Mouse (Mus musculus): Measurements from ENCODE around the gene Pde10a. TPM values are rescaled to one million over a fixed set of nuclear protein-coding genes. Genes with fewer than 3 reads are reported as not detected.

The Pde10a gene
- polyA plus RNA-seq, 1 experiment from 2014 or later: 6.2 TPM

DNA sequence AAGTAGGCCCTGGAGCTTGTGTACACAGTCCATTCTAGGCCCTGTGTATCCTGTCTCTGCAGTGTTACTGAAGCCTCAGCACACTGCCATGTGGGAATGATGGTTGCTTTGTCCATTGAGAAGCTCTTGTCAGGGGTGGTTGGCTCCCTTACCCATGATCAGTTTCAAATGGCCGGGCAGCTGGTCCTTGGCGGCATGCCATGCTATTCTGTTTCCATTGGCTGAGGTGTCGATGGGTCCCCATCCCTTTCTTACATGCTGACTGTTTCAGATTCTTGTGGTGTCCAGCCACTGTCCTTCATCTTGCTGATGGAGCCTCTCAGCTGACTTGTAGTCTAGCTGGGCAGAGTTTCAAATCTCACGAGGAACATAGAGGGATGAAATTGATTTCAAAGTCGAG is 305.8 kb downstream of the Pde10a start:
- H3K36me3 ChIP-seq: no peaks in the 10 kb centered on the region
- no peak overlapping the region for H3K9ac ChIP-seq
- no peaks in the 10 kb centered on the region for H3K27me3 ChIP-seq
- H3K9me3 ChIP-seq: no peaks in the 10 kb centered on the region
- H3K4me2 ChIP-seq: no peak overlapping the region
- no peak overlapping the region for H3K27ac ChIP-seq
- no peak for ATAC-seq (ENCODE audit: insufficient number of reproducible peaks, insufficient read depth, low FRiP score, low TSS enrichment, low read depth)
- H3K4me1 ChIP-seq: no peaks in the 10 kb centered on the region
- WGBS: 88% methylated on average over 5 of the region's 5 CpGs
- no peak overlapping the region for H3K4me3 ChIP-seq

DNA sequence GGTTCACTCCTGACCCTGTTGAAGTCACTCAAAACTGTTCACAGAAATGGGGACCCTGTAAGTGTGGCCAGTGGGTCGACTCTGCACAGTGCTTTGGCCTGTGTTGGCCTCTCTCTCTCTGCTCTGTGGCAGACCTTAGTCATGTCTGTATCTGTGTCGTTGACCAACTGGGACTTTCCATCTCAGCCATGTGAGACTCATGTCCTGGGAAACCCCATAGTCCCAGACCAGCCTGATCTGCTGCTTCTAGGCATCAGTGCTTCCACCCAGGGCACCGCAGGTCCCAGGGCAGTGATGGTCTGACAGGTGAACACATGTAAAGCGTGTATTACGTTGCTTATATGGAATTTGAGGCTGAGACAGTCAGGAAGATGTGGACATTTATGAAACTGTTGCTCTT is 311.1 kb downstream of the Pde10a start:
- Histone ChIP-seq H3K36me3 (no peaks in the 10 kb centered on the region), H3K9ac (no peak overlapping the region), H3K27ac (no peak overlapping the region), H3K4me1 (no peaks in the 10 kb centered on the region), H3K27me3 (no peaks in the 10 kb centered on the region), H3K4me3 (no peak overlapping the region), H3K9me3 (no peaks in the 10 kb centered on the region), H3K4me2 (no peak overlapping the region)
- 88% methylated on average over 5 of the region's 5 CpGs for WGBS
- ATAC-seq (ENCODE audit: insufficient number of reproducible peaks, insufficient read depth, low FRiP score, low TSS enrichment, low read depth): no peak

DNA sequence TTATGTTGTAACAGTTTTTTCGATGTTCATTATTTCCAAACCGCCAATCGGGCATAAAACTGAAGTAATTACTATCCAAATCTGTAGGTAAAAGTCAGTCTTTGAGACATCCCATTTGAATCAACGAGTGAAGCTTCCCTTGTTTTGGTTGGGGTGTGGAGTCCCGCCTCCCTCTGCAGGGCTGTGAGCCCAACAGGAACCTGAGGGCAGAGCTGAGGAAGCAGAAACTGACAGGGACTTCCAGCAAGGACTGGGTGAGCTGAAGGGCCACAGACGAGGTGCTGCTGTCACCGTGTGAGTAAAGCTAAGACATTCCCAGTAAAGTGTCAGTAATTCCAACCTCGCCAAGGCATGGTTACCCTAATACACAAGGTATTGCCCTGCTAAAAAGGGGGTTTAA is 313.1 kb downstream of the Pde10a start:
- H3K4me3 ChIP-seq: no peak overlapping the region
- no peaks in the 10 kb centered on the region for H3K27me3 ChIP-seq
- H3K36me3 ChIP-seq: no peaks in the 10 kb centered on the region
- ATAC-seq (ENCODE audit: insufficient number of reproducible peaks, insufficient read depth, low FRiP score, low TSS enrichment, low read depth): no peak
- no peak overlapping the region for H3K9ac ChIP-seq
- no peak overlapping the region for H3K4me2 ChIP-seq
- no peaks in the 10 kb centered on the region for H3K9me3 ChIP-seq
- no peak overlapping the region for H3K27ac ChIP-seq
- 50% methylated on average over 8 of the region's 8 CpGs for WGBS
- peaks cover 4% of the 10 kb centered on the region for H3K4me1 ChIP-seq

DNA sequence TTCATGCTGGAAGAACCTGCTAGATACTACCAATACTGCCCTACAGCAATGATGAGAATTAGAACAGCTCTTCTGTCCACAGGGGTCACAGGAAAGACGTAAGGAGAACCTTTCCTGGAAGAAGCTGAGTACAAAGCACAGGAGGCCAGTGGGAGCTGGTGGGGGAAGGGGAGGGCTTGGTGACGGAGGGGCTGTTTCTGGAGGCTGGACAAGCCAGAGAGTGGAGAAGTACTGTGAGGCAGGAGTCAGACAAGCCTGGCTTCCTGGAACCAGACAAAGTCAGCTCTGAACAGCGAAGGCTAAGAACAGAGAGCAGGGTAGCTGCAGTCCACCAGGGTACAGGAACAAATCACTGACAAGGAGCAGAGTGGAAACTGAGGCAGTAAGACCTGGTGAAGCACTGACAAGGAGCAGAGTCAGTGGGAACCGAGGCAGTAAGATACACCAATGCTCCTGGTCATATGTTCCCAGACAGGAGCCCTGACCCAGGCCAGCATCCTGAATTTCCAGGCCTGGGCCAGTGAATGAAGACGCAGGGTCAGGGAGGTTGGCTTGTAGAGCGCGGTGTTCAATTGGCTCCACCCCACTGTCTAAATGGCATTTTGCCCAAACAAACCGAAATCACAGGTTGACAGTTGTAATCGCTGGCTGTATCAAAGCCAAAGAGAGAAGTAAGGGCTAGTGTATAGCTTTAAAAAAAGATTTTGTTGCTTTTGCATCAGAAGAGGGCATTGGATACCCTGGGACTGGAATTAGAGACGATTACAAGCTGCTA is 314.3 kb downstream of the Pde10a start:
- H3K36me3 ChIP-seq: no peaks in the 10 kb centered on the region
- H3K27me3 ChIP-seq: no peaks in the 10 kb centered on the region
- 63% methylated on average over 10 of the region's 10 CpGs for WGBS
- H3K4me1 ChIP-seq: peaks cover 4% of the 10 kb centered on the region
- no peak overlapping the region for H3K27ac ChIP-seq
- no peak overlapping the region for H3K4me3 ChIP-seq
- H3K4me2 ChIP-seq: no peak overlapping the region
- no peaks in the 10 kb centered on the region for H3K9me3 ChIP-seq
- ATAC-seq (ENCODE audit: insufficient number of reproducible peaks, insufficient read depth, low FRiP score, low TSS enrichment, low read depth): no peak
- H3K9ac ChIP-seq: no peak overlapping the region

DNA sequence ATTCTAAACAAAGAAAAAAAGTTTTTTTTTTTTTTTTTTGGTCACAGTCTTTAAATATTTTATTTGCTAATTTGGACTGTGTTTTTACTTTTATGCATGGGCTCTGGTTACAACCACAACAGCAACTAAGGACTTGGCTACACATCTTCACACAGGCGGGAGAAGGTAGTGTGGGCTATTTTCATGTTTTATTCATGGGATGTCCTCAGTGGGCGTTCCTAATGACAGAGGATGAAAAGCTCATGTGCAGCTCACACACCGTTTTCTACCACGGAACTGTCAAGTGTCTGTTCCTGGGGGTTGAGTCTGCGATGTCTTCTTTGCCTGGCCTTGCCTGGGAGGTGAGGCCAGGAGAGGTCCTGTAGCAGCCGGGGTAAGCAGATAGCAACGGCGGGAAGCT is 315.9 kb downstream of the Pde10a start:
- 74% methylated on average over 8 of the region's 8 CpGs for WGBS
- H3K4me3 ChIP-seq: no peak overlapping the region
- no peak for ATAC-seq (ENCODE audit: insufficient number of reproducible peaks, insufficient read depth, low FRiP score, low TSS enrichment, low read depth)

DNA sequence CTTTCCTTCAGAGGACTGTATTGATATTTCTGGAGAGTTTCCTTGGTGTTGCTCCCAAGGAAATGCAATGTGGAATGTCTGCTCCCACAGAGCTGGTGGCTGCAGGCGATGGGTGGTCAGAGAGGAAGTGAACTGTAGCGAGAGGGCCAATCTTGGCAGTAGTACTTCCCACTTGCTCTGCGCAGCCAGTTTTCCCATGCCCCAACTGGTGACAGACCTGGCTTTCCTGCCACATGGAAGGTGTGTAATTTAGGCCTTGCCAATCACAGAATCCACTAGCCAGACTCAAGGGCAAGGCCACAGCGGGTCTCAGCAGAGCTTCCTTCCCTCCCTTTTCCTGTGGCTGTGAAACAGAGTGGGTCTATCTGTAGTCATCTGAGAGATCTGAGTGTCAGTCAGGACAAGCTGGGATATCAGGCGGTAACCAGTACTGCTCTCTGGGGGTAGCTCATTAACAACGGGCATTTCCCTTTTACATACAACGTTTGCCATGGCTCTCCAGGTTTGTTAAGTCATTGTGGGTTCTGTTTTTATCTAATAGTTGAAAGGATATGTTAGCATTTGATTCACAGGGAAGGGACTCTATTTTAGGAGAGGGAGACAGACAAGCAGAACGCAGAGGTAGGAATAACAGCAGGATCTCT is 316.8 kb downstream of the Pde10a start:
- Histone ChIP-seq H3K36me3 (no peaks in the 10 kb centered on the region), H3K4me2 (no peak overlapping the region), H3K27ac (no peak overlapping the region), H3K9ac (no peak overlapping the region), H3K27me3 (no peaks in the 10 kb centered on the region), H3K4me3 (no peak overlapping the region), H3K9me3 (no peaks in the 10 kb centered on the region), H3K4me1 (peaks cover 4% of the 10 kb centered on the region)
- WGBS: 66% methylated on average over 8 of the region's 8 CpGs
- no peak for ATAC-seq (ENCODE audit: insufficient number of reproducible peaks, insufficient read depth, low FRiP score, low TSS enrichment, low read depth)

More for the DNA sequence above, 315.9 kb downstream of the Pde10a start:
- no peaks in the 10 kb centered on the region for H3K36me3 ChIP-seq
- H3K9ac ChIP-seq: no peak overlapping the region
- no peaks in the 10 kb centered on the region for H3K9me3 ChIP-seq
- no peak overlapping the region for H3K27ac ChIP-seq
- no peak overlapping the region for H3K4me2 ChIP-seq
- H3K27me3 ChIP-seq: no peaks in the 10 kb centered on the region
- peaks cover 4% of the 10 kb centered on the region for H3K4me1 ChIP-seq

DNA sequence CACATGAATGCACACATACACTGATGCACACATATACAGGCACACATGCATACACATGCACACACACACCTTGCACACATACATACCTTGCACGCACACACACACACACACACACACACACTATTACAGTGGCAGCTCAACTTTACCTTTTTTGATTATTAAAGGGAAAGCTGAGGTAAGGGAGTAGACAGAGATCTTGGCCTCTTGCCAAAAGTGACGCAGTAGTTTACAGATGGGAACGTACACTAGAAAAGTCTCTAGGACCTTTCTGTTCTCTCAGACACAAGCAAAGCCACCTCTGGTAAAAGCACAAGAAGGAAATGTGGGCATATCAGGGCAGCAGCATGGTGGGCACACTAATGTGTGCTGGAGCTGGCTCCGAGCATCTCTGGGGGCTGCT is 317.5 kb downstream of the Pde10a start:
- Histone ChIP-seq H3K4me2 (no peak overlapping the region), H3K36me3 (no peaks in the 10 kb centered on the region), H3K27me3 (no peaks in the 10 kb centered on the region), H3K27ac (no peak overlapping the region), H3K4me1 (peaks cover 7% of the 10 kb centered on the region), H3K9ac (no peak overlapping the region), H3K4me3 (no peak overlapping the region), H3K9me3 (no peaks in the 10 kb centered on the region)
- WGBS: 63% methylated on average over 4 of the region's 4 CpGs
- ATAC-seq (ENCODE audit: insufficient number of reproducible peaks, insufficient read depth, low FRiP score, low TSS enrichment, low read depth): 0 out of 2 replicates have a peak, but pooled peaks have one; percentile 10

DNA sequence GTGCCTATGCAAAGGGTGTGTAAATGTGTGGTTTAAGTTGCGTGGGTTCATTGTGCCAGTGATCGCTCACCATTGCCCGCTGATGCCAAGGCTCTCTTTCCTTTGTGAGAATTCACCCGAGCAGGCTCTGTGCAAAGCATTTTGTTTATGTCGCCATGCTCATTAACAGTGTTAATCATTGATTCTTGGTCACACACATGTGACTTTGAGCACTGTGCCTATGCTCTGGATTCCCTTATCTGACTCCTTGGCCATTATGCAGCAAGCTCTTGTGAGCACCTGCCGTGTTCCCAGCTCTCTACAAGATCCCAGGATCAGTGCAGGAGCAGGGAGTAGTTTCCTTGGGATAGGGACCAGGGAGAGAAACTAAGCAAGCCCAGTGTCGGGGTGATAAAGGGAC is 318.8 kb downstream of the Pde10a start:
- ATAC-seq (ENCODE audit: insufficient number of reproducible peaks, insufficient read depth, low FRiP score, low TSS enrichment, low read depth): no peak
- no peak overlapping the region for H3K4me3 ChIP-seq
- H3K9me3 ChIP-seq: no peaks in the 10 kb centered on the region
- no peak overlapping the region for H3K9ac ChIP-seq
- 86% methylated on average over 7 of the region's 7 CpGs for WGBS
- H3K27ac ChIP-seq: no peak overlapping the region
- no peaks in the 10 kb centered on the region for H3K36me3 ChIP-seq
- H3K27me3 ChIP-seq: no peaks in the 10 kb centered on the region
- H3K4me2 ChIP-seq: no peak overlapping the region
- H3K4me1 ChIP-seq: peaks cover 8% of the 10 kb centered on the region

DNA sequence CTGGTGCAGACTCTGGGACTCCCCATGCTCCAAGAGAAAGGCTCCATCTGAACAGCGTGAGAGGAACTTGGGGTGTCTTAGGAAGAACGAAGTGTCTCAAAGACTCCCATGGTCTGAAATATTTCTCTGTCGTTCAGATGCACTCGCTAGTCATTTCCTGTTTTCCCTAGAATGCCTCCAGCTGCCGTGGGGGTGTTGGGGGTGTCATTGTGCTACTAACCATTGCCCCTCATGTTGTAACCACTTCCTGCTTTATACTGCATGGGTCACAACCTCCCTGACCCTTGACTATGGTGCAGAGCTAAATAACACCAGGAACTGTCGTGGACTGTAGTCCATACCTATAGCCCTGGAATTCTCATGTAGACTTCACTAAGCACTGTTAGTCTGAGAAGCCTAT is 321.3 kb downstream of the Pde10a start:
- ATAC-seq (ENCODE audit: insufficient number of reproducible peaks, insufficient read depth, low FRiP score, low TSS enrichment, low read depth): no peak
- no peak overlapping the region for H3K27ac ChIP-seq
- H3K9me3 ChIP-seq: no peaks in the 10 kb centered on the region
- peaks cover 8% of the 10 kb centered on the region for H3K4me1 ChIP-seq
- no peak overlapping the region for H3K4me2 ChIP-seq
- H3K9ac ChIP-seq: no peak overlapping the region
- H3K36me3 ChIP-seq: no peaks in the 10 kb centered on the region
- WGBS: 57% methylated on average over 6 of the region's 6 CpGs
- no peaks in the 10 kb centered on the region for H3K27me3 ChIP-seq
- no peak overlapping the region for H3K4me3 ChIP-seq

DNA sequence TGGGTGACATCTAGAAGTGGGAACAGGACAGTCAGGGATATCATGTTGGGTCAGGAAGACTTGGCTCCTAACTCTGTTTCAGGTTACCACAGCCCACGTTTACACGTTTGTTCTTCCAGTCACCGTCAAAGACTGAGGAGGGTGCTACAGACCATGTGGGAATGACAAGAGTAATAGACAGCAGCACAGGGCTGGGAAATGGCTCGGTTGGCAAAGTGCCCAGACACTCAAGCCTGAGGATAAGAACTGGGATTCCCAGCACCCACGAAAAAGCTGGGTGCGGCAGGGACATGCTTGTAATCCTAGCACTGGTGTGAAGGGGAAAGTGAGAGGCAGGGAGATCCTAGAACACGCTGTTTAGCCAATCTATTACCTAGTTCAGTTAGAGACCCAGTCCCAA is 322.4 kb downstream of the Pde10a start:
- no peaks in the 10 kb centered on the region for H3K27me3 ChIP-seq
- no peak overlapping the region for H3K9ac ChIP-seq
- WGBS: 56% methylated on average over 7 of the region's 7 CpGs
- no peak overlapping the region for H3K4me2 ChIP-seq
- H3K36me3 ChIP-seq: no peaks in the 10 kb centered on the region
- ATAC-seq (ENCODE audit: insufficient number of reproducible peaks, insufficient read depth, low FRiP score, low TSS enrichment, low read depth): no peak
- H3K4me3 ChIP-seq: no peak overlapping the region
- no peak overlapping the region for H3K27ac ChIP-seq
- peaks cover 3% of the 10 kb centered on the region; the same call in 1 of the 2 replicates for H3K4me1 ChIP-seq
- no peaks in the 10 kb centered on the region for H3K9me3 ChIP-seq

DNA sequence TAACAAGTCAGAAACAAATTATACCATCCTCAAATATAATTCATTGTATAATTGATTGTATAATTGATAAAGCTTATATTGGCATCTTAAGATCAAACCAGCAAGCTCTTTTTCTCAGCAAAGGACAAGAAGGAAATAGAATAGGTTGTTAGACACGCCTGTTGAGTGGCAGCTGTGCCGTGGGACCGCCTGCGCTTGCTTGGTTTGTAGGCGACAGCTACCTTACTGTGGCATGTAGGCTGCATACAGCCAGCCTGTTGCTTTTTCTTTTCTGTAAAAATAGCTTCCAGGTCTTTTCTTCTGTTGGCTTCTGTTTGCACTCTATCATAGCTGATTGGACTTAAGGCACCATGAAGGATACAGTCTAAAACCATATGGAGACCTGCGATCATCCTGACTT is 326.7 kb downstream of the Pde10a start:
- Histone ChIP-seq H3K27me3 (0 out of 2 replicates have a peak, but pooled peaks cover 2% of the 10 kb centered on the region), H3K9ac (no peak overlapping the region), H3K36me3 (no peaks in the 10 kb centered on the region), H3K9me3 (no peaks in the 10 kb centered on the region), H3K4me1 (peaks cover 10% of the 10 kb centered on the region), H3K4me2 (no peak overlapping the region), H3K27ac (no peak overlapping the region), H3K4me3 (no peak overlapping the region)
- no peak for ATAC-seq (ENCODE audit: insufficient number of reproducible peaks, insufficient read depth, low FRiP score, low TSS enrichment, low read depth)
- WGBS: 75% methylated on average over 6 of the region's 6 CpGs

Data from embryonic facial prominence, embryonic 13.5 days (tissue).